Mouse (Mus musculus) testis, postnatal 14 days (tissue): ENCODE data around the gene Fgf2.
A peak's percentile ranks its signal among the peaks of the same experiment; 100 is the strongest.

Experiments used
- DNase-seq: peaks from one replicate; pipeline ENCODE4 v3.0.0; 2021; ENCODE audit warnings: low spot score

Gene Fgf2

GRCm38 (mm10) chr3:37414413-37414960, 66.3 kb downstream of the Fgf2 start:
- DNase-seq = peak; percentile 42

DNA sequence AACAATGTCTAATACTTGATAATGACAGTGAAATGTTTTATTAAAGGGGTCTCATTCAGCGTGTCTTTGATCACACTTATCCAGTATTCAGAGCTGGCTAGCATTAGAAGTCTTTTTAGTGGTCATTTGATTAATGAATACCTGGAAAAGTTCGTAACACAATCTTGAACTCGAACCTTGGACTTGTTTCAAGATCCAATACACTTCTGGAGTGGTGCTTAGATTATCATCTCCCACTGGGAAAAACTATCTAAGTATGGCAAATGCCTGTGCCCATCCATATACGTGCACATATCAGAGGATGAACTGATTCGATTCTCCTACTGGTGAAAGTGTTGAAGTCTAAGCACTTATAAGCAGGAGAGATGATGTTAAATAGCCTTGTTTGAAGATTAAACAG, 70.2 kb downstream of the Fgf2 start:
- DNase-seq = no peak

- no peak for DNase-seq
Observed at GRCm38 (mm10) chr3:37418961-37419457, 70.9 kb downstream of the Fgf2 start.

GRCm38 (mm10) chr3:37419458-37419991, 71.4 kb downstream of the Fgf2 start, which contains the start of gene Spata5:
Gene Spata5 (plus strand): TSS chr3:37419896.
- peak; percentile 99 for DNase-seq

GRCm38 (mm10) chr3:37420072-37420471, 71.9 kb downstream of the Fgf2 start, which contains the start of gene Nudt6:
Gene Nudt6 (minus strand): TSS chr3:37420211.
- DNase-seq = peak; percentile 95

GRCm38 (mm10) chr3:37420641-37421040, 72.5 kb downstream of the Fgf2 start:
- DNase-seq = peak; percentile 69

- no peak for DNase-seq
Observed at GRCm38 (mm10) chr3:37421179-37421578, 73.0 kb downstream of the Fgf2 start.

- no peak for DNase-seq
Observed at GRCm38 (mm10) chr3:37426069-37426468, 77.9 kb downstream of the Fgf2 start.

DNA sequence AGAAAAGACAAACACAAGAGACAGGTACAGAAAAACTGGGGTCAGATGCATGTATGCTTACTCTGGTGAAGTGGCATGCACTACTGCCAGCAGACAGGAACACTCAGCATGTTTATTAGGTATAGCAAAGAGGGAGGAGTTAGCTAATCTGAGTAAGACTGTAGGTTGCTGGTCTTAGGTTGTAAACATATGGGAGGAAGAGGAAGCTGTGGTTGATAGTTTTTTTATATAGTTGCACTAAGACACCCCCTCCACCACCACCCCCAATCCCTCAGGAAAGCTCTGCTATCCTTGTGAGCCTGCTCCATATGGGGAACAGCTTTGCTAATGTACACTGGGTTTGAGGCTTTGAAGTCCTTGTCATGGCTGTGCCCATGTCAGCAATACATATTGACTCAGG, 82.2 kb downstream of the Fgf2 start:
- no peak for DNase-seq

DNA sequence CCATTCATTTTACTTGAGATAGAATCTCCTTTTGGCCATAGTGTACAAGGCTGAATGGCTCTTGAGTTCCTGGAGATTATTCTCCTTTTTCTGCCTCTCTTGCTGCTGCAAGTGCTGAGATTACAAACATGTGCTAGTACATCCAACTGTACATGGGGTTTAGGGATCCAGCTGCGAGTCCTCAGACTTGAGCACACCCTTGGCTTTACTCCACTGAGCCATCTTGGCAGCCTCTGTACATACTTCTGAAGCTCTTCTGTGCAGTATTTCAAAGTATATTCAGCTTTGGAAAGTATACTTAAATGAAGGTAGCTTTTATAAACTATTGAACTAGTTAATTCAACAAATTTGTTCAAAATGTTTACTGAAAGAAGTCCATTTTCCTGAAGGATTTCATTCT, 91.6 kb downstream of the Fgf2 start:
- DNase-seq = no peak

- DNase-seq = no peak
Observed at GRCm38 (mm10) chr3:37443409-37443808, 95.3 kb downstream of the Fgf2 start.

GRCm38 (mm10) chr3:37455992-37456391, 107.8 kb downstream of the Fgf2 start:
- DNase-seq = no peak
